Mouse (Mus musculus) heart, adult 10 weeks (tissue): ENCODE data around the gene Tal1. TPM values are rescaled to one million over a fixed set of nuclear protein-coding genes. Genes with fewer than 3 reads are reported as not detected.

Experiments
- polyA plus RNA-seq: library from polyadenylated mRNA; stranded (reverse); fragments of 350-450 nt; fragmentation: Illumina TruSeq; extraction: RNeasy Lipid Tissue Mini Kit (QIAGEN cat#74804); gene quantifications from one replicate; pipeline ENCODE4 v1.2.3, GENCODE M21; 2014; ENCODE audit warnings: low read depth, low replicate concordance

Gene Tal1
- 3.7 TPM for polyA plus RNA-seq

DNA sequence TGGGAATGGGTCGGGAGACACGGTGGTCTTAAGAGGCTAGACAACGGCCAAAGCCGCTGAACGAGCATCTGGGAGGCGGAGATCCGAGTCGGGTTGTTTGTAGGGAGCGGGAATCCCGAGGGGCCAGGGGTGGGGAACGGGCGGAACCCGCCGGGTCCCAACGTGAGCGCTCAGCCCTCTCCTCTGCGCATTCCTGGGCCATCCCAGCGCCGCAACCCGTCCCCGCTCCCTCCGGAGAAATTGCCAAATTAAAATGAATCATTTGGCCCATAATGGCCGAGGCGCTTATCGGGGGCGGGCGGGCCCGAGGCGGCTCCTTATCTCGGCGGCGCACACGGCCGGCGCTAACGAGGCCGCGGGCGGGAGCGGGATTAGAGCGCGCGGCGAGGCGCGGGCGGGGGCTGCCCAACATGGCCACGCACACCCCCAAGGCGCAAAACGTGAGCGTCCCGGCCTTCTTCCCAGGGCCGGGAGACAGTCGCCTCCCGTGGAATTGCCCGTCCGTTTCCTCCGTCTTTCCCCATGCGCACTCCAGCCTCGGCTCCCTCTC lies at the start of gene Tal1:
Gene Tal1, plus strand, starts transcription at position 56 of the 550 bp plus-strand sequence.

DNA sequence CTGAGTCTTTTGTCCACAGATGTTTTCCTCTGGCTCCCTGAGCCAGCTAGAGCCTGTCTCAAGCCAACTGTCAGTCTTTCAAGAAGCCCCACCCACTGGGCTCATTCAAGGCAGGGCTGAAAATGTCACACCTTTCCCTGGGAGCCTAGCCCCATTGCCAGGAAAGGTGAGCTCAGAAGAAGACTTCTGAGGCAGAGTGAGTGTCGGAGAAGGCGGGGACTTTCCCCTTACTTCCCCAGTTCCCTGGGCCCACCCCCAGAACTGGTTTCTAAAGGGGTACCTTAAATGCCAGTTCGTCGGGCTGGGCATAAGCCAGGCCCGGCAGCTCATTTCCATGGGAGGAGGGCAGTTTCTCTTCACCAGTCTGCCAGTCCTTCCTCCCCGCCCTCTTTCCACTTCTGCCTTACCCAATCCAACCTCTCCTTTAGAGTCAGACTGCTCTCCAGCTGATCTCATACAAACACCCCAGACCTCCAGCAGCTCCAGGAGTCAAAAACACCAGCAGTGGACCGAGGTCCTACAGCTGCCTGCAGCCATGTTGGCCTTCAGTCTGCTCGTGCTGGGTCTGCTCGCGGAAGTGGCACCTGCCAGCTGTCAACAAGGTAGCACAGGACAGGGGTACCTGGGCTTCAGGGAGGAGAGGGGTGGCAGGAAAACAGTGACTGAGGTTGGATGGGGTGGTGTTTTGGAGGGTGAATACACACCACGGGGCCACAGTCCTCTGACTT lies 32.5 kb downstream of the Tal1 start, which contains the start of gene Pdzk1ip1:
Gene Pdzk1ip1, plus strand, starts transcription at position 98 of the 728 bp plus-strand sequence.

Other genes starting within 250 kb of the Tal1 start
- not detected for gene Gm12830, start 234.7 kb upstream of the Tal1 start, polyA plus RNA-seq
- 0.21 TPM for gene Foxd2, start 147.6 kb upstream of the Tal1 start, polyA plus RNA-seq
- gene Foxe3, start 130.4 kb upstream of the Tal1 start, polyA plus RNA-seq: not detected
- 37.5 TPM for gene Cmpk1, start 69.2 kb upstream of the Tal1 start, polyA plus RNA-seq
- gene Stil, start 56.3 kb upstream of the Tal1 start, polyA plus RNA-seq: 0.08 TPM
- not detected for gene Pdzk1ip1, start 32.3 kb downstream of the Tal1 start, polyA plus RNA-seq
- gene Cyp4x1, start 77.9 kb downstream of the Tal1 start, polyA plus RNA-seq: not detected
- gene Cyp4a29, start 185.7 kb downstream of the Tal1 start, polyA plus RNA-seq: not detected
- not detected for gene Cyp4a12a, start 242.6 kb downstream of the Tal1 start, polyA plus RNA-seq